8 mouse cellular contexts compared by ENCODE assay signal in the genomic region with DNA sequence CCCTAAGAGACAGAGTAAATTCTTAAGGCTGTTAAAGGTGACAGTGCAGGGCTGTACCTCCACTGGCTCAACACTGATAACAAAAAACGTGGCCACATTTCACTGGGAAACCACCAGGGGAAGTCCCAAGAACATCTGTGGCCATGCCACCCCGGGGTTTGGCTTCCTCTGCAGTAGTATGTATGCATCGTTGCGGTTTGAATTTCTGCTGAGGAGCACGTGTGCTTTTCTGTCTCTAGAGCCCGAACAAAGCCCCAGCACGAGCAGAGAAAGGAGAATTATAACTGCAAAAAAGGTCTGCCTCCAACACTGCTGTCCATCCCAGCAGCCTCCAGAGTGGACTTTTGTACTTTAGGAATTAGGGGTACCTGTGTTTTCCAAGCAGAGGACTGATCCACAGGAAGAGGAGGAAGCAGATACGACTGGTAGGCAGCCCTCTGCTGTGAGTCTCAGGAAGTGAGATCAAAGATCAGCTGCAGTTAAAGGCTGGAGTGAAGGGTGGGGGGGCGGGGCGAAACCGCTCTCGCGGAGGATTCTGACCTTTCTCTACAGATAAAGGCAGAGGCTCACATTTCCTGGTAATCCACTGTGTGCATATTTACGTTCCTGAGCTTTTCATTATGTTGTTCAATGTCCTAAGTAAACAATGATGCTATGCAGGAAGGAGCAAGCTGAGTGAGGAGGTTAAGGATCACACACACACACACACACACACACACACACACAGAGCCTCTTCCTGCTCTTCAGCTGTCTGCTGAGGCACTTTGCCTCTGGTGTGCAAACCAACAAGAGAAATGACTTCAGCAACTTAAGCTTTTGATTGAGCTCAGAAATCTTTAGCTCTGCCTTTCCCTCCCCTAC.
A peak's percentile ranks its signal among the peaks of the same experiment; 100 is the strongest.
DNase-seq lines count a peak whose midpoint lies in the region; ATAC-seq and TF ChIP-seq lines count a peak whose summit lies in the region.

No protein-coding gene starts in this region.

- peak overlapping the region; percentile 19 for H3K4me3 ChIP-seq in lung, adult 2 months (replicated peaks; ENCODE audit: extremely low read depth, low read depth, low read length)
- H3K4me3 ChIP-seq in neural tube, embryonic 13.5 days: peak overlapping the region; percentile 22

- H3K36me3 ChIP-seq in neural tube, embryonic 13.5 days: no peaks in the 10 kb centered on the region

- H3K9ac ChIP-seq in neural tube, embryonic 13.5 days: peak overlapping the region; percentile 43; the same call in 1 of the 2 replicates

- peak overlapping the region; percentile 52 for H3K4me2 ChIP-seq in neural tube, embryonic 13.5 days

- H3K27ac ChIP-seq in neural tube, embryonic 13.5 days (replicated peaks): 0 out of 2 replicates have a peak overlapping the region, but pooled peaks have one; percentile 13

- no peak for TF ChIP-seq CTCF in lung, adult 2 months (IDR thresholded peaks at IDR 0.05; ENCODE audit: insufficient read depth, low read length)

- no peak for TF ChIP-seq POLR2A in lung, adult 2 months (IDR thresholded peaks at IDR 0.05; ENCODE audit: borderline replicate concordance, extremely low read depth, low read depth, low read length)

- H3K9me3 ChIP-seq in neural tube, embryonic 13.5 days: no peaks in the 10 kb centered on the region

- DNase-seq in right cerebral cortex, postnatal 10 days (ENCODE audit: low spot score in 2 of 2): peak; percentile 26 to 37
- DNase-seq in right cerebral cortex, adult 18-20 months: no peak
- DNase-seq in c-Kit-positive CD71-negative TER-119-negative erythroid progenitor cells, embryonic 14.5 days (ENCODE audit: low read depth): peak; percentile 61
- DNase-seq in heart, adult 18-20 months: peak; percentile 48 to 67
- peak; percentile 45 for DNase-seq in kidney, adult 11 months
- DNase-seq in lung, adult 2 months: peak; percentile 3
- peak; percentile 79 for DNase-seq in thymus, postnatal 4 days

- H3K27me3 ChIP-seq in neural tube, embryonic 13.5 days: no peaks in the 10 kb centered on the region

- 4% methylated on average over 14 of the region's 14 CpGs for WGBS in lung, adult 2 months
- 17% methylated on average over 14 of the region's 14 CpGs for WGBS in neural tube, embryonic 13.5 days

- H3K4me1 ChIP-seq in lung, adult 2 months (ENCODE audit: control insufficient read depth, insufficient read depth, low read length): no peaks in the 10 kb centered on the region
- peaks cover 7% of the 10 kb centered on the region for H3K4me1 ChIP-seq in neural tube, embryonic 13.5 days (replicated peaks)

- ATAC-seq in neural tube, embryonic 13.5 days (ENCODE audit: low read depth): peak; percentile 67; the same call in 1 of the 2 replicates
